In the genomic region with DNA sequence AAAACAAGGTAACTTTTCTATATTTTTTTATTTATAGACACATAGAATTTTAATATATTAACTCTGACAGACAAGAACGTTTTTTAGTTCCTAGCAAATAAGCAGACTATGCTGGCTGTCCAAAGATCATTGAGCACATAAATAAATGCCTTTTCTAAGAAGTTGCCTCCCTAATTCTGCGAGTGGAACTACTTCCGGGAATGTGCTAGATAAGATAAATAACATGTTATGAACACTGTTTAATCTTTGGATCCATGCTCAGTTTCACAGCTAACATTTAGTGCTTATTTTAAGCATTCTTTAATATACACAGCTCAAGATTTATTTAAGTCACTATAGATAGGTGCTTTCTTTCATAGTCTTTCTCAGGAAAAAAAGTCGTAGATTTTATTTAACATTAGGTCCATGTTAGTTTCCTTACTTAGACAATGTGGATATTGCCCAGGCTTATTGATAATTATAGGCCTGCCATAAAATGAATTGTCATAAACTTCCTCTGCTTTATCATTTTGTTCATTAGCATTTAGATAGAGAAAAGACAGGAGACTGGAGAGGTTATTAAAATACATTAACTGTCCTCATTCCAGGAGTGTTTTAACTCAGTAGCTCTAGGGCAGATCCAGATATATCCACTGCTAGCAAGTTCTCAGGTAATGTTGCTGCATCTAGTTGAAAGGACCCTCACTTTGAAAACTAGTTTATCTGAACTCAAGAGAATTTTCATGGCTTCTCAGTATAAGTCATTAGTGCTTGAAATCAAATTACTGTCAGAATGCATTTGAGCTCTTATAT, we compare ENCODE assay signal across 19 mouse cellular contexts. TPM values are rescaled to one million over a fixed set of nuclear protein-coding genes. Genes with fewer than 3 reads are reported as not detected.
A peak's percentile ranks its signal among the peaks of the same experiment; 100 is the strongest.
DNase-seq lines count a peak whose midpoint lies in the region; ATAC-seq and TF ChIP-seq lines count a peak whose summit lies in the region.
"Had no signal": no experiment of that assay in that cellular context is flagged by ENCODE, and none has a peak within 500 bp of the region (broad histone marks: within the 10 kb centered on the region; RNA-seq: fewer than 3 reads in every experiment).

No protein-coding gene starts in this region.

- 14% methylated on average over 4 of the region's 4 CpGs for WGBS in intestine, postnatal 0 days
- 33% methylated on average over 4 of the region's 4 CpGs for WGBS in liver, embryonic 16.5 days (ENCODE audit: insufficient replicate concordance)

- H3K9ac ChIP-seq in intestine, postnatal 0 days (ENCODE audit: low read depth, low read length): no peak overlapping the region
- 0 out of 2 replicates have a peak overlapping the region, but pooled peaks have one; percentile 20 for H3K9ac ChIP-seq in liver, embryonic 16.5 days (ENCODE audit: low read depth, low read length)
- H3K9ac ChIP-seq: embryonic facial prominence, embryonic 13.5 days; hindbrain, embryonic 15.5 days; midbrain, embryonic 12.5 days had no signal

- peak overlapping the region; percentile 62 for H3K27ac ChIP-seq in intestine, postnatal 0 days (ENCODE audit: low read depth, low read length)
- H3K27ac ChIP-seq in liver, embryonic 16.5 days (ENCODE audit: low read length): peak overlapping the region; percentile 66; the same call in 1 of the 2 replicates
- H3K27ac ChIP-seq: embryonic facial prominence, embryonic 13.5 days; heart, adult 2 months; hindbrain, embryonic 15.5 days; midbrain, embryonic 12.5 days had no signal

- H3K4me3 ChIP-seq in intestine, postnatal 0 days (ENCODE audit: low read depth, low read length): no peak overlapping the region
- H3K4me3 ChIP-seq in liver, embryonic 16.5 days (ENCODE audit: low read depth, low read length): no peak overlapping the region
- H3K4me3 ChIP-seq: embryonic facial prominence, embryonic 13.5 days; heart, adult 2 months; hindbrain, embryonic 15.5 days; midbrain, embryonic 12.5 days had no signal

- peak; percentile 79 for ATAC-seq in intestine, postnatal 0 days
- peak; percentile 84 for ATAC-seq in liver, embryonic 16.5 days (ENCODE audit: low read depth)
- ATAC-seq in inflammation-experienced regulatory T-cells, adult 6 months: no peak

- H3K27me3 ChIP-seq in intestine, postnatal 0 days (replicated peaks; ENCODE audit: control insufficient read depth, insufficient read depth, low read length): no peaks in the 10 kb centered on the region
- no peaks in the 10 kb centered on the region for H3K27me3 ChIP-seq in liver, embryonic 16.5 days (ENCODE audit: control insufficient read depth, insufficient read depth, low read depth, low read length)
- H3K27me3 ChIP-seq: embryonic facial prominence, embryonic 13.5 days; hindbrain, embryonic 15.5 days; midbrain, embryonic 12.5 days had no signal

- no peak for TF ChIP-seq CTCF in intestine, postnatal 0 days (IDR thresholded peaks at IDR 0.05; ENCODE audit: low read depth)

- peak; percentile 50 for DNase-seq in MEL-GATA-1-ER (ENCODE audit: extremely low read depth, low read depth)
- DNase-seq in c-Kit-positive CD71-negative TER-119-negative erythroid progenitor cells, embryonic 14.5 days (ENCODE audit: low read depth): peak; percentile 12
- DNase-seq in gastrocnemius, postnatal 36 days: no peak
- no peak for DNase-seq in embryo, embryonic 10 days (ENCODE audit: low spot score)
- DNase-seq: cerebellum, adult 11 months; cerebellum, postnatal 10 days; heart, adult 2 months; heart, postnatal 4 days; kidney, adult 18-20 months; kidney, postnatal 14 days; left cerebral cortex, postnatal 4 days; lung, postnatal 4 days; thymus, postnatal 36 days had no signal

- intact Hi-C loops in gastrocnemius, postnatal 36 days (cut with DNase I): no loop called here

- H3K36me3 ChIP-seq in intestine, postnatal 0 days (ENCODE audit: control insufficient read depth, insufficient read depth): no peaks in the 10 kb centered on the region
- 0 out of 2 replicates have a peak, but pooled peaks cover 4% of the 10 kb centered on the region for H3K36me3 ChIP-seq in liver, embryonic 16.5 days (ENCODE audit: control insufficient read depth, insufficient read depth)
- H3K36me3 ChIP-seq: embryonic facial prominence, embryonic 13.5 days; hindbrain, embryonic 15.5 days; midbrain, embryonic 12.5 days had no signal

- H3K4me2 ChIP-seq in intestine, postnatal 0 days (replicated peaks; ENCODE audit: low read depth): peak overlapping the region; percentile 30; the same call in 1 of the 2 replicates
- peak overlapping the region; percentile 27; the same call in 1 of the 2 replicates for H3K4me2 ChIP-seq in liver, embryonic 16.5 days (ENCODE audit: low read depth, low read length)
- H3K4me2 ChIP-seq: embryonic facial prominence, embryonic 13.5 days; hindbrain, embryonic 15.5 days; midbrain, embryonic 12.5 days had no signal

- no peaks in the 10 kb centered on the region for H3K9me3 ChIP-seq in intestine, postnatal 0 days (ENCODE audit: control insufficient read depth)
- no peaks in the 10 kb centered on the region for H3K9me3 ChIP-seq in liver, embryonic 16.5 days (replicated peaks; ENCODE audit: control insufficient read depth, low read length)
- H3K9me3 ChIP-seq: embryonic facial prominence, embryonic 13.5 days; hindbrain, embryonic 15.5 days; midbrain, embryonic 12.5 days had no signal

- no peaks in the 10 kb centered on the region for H3K4me1 ChIP-seq in intestine, postnatal 0 days (replicated peaks; ENCODE audit: control insufficient read depth, insufficient read depth, low read length)
- peaks cover 9% of the 10 kb centered on the region for H3K4me1 ChIP-seq in liver, embryonic 16.5 days (ENCODE audit: control insufficient read depth, low read depth, low read length)
- H3K4me1 ChIP-seq: embryonic facial prominence, embryonic 13.5 days; hindbrain, embryonic 15.5 days; midbrain, embryonic 12.5 days had no signal

RNA-seq across cellular contexts. Expression of a gene that starts 40.1 kb away (rescaled TPM):
- polyA plus RNA-seq in intestine, postnatal 0 days (2015; fragmentation: Nextera tagmentation; extraction: Ambion mirVana): 10.5 and 13.2 TPM in 2 replicates
- polyA plus RNA-seq in liver, embryonic 16.5 days (2015; fragmentation: Nextera tagmentation; extraction: Ambion mirVana): 3.7 and 3.8 TPM in 2 replicates
- 10 to 100 TPM; 19.9 to 21.9 TPM for total RNA-seq in gastrocnemius, postnatal 36 days (2021)
- 10 to 100 TPM; 10.4 to 16.1 (median 13.1) TPM for polyA plus RNA-seq in inflammation-experienced regulatory T-cells, adult 6 months (2017; shearing (Covaris generic))

Comparison
In these comparisons a context has a peak if more than half of its experiments do, and no peak if none do; other contexts are left out.
1. DNase-seq: peak in MEL-GATA-1-ER (single experiment) and c-Kit-positive CD71-negative TER-119-negative erythroid progenitor cells, embryonic 14.5 days (single experiment); none in gastrocnemius, postnatal 36 days (0 of 2) and embryo, embryonic 10 days (single experiment).